Mouse (Mus musculus): Measurements from ENCODE around the gene Card6.

Gene Card6

GRCm38 (mm10) chr15:5095534-5096301 is 12.6 kb downstream of the Card6 start:
- in situ Hi-C loops (cut with MboI; ENCODE audit: low sequenced_read_pairs) = loop anchor here (25.0 kb wide), 1 partner anchor 1117 kb away; no protein-coding TSS in a partner anchor

- in situ Hi-C loops (cut with MboI; ENCODE audit: low sequenced_read_pairs) = loop anchor here (25.0 kb wide), 1 partner anchor 1122 kb away; no protein-coding TSS in a partner anchor
Measured at GRCm38 (mm10) chr15:5090131-5090530, 18.2 kb downstream of the Card6 start.

- in situ Hi-C loops (cut with MboI; ENCODE audit: low sequenced_read_pairs) = loop anchor here (25.0 kb wide), 1 partner anchor 1123 kb away; no protein-coding TSS in a partner anchor
Measured at GRCm38 (mm10) chr15:5088850-5089608, 19.3 kb downstream of the Card6 start.

GRCm38 (mm10) chr15:5086162-5086561 is 22.2 kb downstream of the Card6 start:
- in situ Hi-C loops (cut with MboI; ENCODE audit: low sequenced_read_pairs) = loop anchor here (25.0 kb wide), 1 partner anchor 1126 kb away; no protein-coding TSS in a partner anchor

- in situ Hi-C loops (cut with MboI; ENCODE audit: low sequenced_read_pairs) = loop anchor here (25.0 kb wide), 1 partner anchor 1131 kb away; no protein-coding TSS in a partner anchor
Measured at GRCm38 (mm10) chr15:5081235-5081634, 27.1 kb downstream of the Card6 start.

- in situ Hi-C loops (cut with MboI; ENCODE audit: low sequenced_read_pairs) = no loop called here
Measured at GRCm38 (mm10) chr15:5068801-5069518, 39.4 kb downstream of the Card6 start.

- in situ Hi-C loops (cut with MboI; ENCODE audit: low sequenced_read_pairs) = no loop called here
Measured at GRCm38 (mm10) chr15:5063635-5064034, 44.7 kb downstream of the Card6 start, which contains the start of gene C7. TSS of gene C7 (minus strand) at chr15:5063740.

Measured in CH12F3 (cell line).